Mouse (Mus musculus) R1 (cell line): Measurements from ENCODE around the gene Cd86.
A peak's percentile ranks its signal among the peaks of the same experiment; 100 is the strongest.

Experiments used
- DNase-seq: peaks from one replicate; pipeline ENCODE4 v3.0.0-alpha.2; 2018; ENCODE audit warnings: low read depth, low spot score

The Cd86 gene

DNA sequence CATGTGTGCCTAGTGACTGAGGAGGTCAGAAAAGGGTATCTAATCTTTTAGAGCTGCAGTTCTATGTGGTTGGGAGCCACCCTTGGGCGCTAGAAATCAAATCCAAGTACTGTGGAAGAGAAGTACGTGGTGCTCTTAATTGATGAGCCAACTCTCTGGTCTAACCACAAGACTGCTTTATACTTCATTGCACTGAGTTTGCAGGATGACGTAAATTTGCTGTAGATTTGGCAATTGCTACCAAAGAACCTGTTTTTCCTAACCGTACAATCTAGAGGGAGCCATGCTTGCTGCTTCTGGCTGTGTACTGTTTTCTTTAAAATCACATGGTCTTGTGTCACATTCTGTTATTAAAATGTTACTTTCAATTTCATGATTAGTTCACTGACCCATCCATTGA lies 10.0 kb downstream of the Cd86 start:
- DNase-seq = no peak

- DNase-seq = no peak
Observed at GRCm38 (mm10) chr16:36655199-36655598, 10.7 kb downstream of the Cd86 start.

DNA sequence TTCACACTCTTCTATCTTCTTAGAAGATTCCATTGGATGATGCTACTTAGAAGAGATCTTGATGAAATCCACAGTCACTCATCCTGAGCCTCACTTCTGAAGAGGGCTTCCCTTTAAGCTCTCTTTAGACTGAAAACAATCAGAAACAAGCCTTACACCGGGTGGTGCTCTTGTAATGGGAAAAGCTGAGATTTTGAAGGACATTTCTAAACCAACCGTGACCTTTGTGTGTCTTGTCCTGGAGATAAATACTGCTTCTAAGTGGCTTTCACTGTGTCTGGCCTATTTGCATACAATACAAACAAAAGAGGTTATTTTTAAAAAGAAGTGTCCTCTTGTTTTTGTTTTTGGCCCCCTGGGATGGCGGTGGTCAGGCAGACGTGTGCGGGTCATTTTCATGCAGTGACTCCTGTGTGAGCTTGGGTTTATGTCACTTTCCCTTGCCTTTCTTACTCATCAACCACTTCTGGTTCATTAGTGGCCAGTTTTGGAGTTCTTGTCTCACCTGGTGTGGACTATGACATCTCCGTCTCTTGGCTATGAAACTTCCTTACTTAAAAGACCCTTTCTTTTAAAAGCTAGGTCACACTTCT lies 14.6 kb downstream of the Cd86 start:
- peak; percentile 66 for DNase-seq

DNA sequence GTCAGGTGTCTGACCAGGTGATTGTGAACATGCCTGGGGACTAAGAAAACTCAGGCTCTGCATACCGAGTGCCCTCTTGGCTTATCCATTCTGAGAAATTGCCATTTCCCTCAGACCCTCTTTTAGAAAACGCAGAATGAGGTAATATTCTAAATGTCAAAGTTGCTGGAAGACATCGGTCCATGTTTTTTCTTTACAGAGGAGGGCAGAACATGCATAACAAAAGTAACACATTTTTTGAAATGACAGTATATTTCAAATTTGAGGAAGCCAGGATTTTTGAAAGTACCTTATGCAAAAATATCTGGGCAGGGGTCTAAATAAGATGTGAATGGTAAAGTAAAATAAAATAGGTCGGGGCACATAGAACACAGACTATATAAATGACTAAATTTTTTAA lies 15.4 kb downstream of the Cd86 start:
- no peak for DNase-seq

GRCm38 (mm10) chr16:36649304-36649703 lies 16.6 kb downstream of the Cd86 start:
- DNase-seq = peak; percentile 91

GRCm38 (mm10) chr16:36645124-36645523 lies 20.8 kb downstream of the Cd86 start:
- no peak for DNase-seq

DNA sequence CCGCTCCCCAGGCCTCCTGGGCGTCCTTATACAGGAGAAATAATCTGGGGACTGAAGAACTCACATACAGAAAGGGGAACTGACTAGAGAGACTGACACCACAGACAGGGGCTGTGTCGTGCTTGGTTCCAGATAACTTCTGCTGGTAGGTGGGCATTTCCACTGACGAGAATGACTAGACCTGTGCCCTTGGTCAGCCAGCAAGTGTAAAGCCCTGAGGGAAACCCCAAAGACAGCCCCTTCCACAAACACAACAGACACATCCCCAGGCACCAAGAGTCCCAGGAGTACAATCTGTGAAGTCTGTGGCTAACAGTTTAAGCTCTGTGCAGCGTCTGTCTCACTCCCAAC lies 23.2 kb downstream of the Cd86 start:
- DNase-seq = no peak

- DNase-seq = no peak
Observed at GRCm38 (mm10) chr16:36641830-36642695, 23.8 kb downstream of the Cd86 start.

DNA sequence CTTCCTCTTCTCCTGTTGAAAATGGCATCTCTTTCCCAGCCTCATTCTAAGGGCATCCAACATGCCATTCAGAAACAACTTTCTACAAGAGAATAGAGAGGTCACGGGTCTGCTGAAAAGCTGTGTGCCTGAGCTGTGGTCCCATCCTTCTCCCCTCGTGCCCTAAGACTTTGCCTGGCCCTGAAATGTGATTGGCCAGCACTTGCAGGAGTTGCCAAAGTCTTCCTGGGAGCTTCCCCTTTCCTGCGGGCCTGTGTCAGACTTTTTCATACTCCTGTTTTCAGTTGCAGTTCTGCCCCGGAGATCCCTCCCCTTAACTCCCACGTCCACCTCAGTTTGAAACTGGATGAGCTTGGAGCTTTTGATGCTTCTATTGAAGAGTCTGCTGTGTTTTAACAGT lies 24.9 kb downstream of the Cd86 start:
- DNase-seq = no peak

DNA sequence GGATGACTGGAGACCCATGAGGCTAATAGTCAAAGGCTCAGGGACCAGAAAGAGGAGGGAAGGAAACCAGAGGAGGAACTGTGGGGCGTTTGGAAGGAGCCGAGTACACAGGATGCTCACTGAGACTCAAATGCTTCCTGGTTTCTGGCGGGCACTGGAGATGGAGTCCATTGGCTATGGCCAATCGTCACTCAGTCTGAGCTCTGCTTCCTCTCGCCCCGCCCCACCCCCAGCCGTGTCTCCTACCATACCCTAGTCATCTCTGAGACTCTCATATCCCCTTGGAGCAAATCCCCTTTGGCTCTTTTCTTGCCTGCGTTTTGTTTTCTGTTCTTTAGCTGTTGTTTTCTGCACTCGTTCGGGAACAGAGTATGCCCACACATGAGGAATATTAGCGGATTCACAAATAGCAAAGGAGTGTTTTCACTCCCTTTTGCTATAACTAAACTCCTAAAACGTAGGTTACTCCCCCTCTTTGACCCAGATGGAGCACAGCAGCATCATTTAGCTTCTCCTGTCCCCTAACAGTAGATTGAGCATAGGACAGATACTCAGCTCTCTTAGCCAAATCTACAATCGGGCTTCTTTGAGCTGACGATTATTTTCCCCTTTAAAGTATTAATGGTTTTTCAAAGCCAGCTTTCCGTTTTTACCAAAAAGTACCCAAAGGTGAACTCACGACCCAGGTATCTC lies 25.9 kb downstream of the Cd86 start:
- DNase-seq = no peak

- no peak for DNase-seq
Observed at GRCm38 (mm10) chr16:36636800-36637199, 29.1 kb downstream of the Cd86 start.

DNA sequence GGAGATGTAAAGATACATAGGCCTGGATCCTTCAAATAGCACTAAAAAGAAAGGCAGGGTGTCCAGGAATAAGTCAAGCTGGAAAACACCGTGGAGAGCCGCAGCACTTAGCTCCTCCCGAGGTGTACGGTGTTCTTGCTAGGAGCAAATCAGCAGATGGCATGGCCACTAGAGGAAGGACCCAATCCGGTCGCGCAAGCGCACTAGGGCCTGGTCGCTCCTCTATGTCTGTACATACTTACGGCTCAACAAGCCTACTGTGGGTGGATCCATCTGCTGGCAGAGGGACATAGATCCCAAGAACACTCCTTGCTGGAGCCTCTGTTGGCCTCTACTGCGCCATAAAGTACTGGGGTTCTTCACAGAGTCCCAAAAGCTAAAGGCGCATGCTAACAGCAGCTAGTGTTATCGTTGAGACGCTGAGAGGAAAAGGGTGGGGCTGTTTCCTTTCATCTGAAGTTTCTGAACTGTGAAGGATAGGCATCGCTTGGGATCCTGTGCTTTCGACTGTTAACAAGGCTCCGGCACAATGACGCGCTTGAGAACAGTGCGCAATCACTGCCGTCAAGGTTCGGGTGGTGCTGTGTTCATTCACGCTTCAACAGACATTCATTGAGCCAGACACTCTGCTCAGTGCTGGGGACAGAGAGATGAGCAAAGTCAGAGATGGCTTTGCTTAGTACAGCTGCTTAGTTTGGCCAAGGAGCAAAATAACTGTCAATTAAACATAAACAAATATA lies 30.7 kb downstream of the Cd86 start:
- DNase-seq = peak; percentile 92

- DNase-seq = no peak
Observed at GRCm38 (mm10) chr16:36634421-36634820, 31.5 kb downstream of the Cd86 start.

GRCm38 (mm10) chr16:36632229-36632628 lies 33.7 kb downstream of the Cd86 start:
- DNase-seq = no peak

DNA sequence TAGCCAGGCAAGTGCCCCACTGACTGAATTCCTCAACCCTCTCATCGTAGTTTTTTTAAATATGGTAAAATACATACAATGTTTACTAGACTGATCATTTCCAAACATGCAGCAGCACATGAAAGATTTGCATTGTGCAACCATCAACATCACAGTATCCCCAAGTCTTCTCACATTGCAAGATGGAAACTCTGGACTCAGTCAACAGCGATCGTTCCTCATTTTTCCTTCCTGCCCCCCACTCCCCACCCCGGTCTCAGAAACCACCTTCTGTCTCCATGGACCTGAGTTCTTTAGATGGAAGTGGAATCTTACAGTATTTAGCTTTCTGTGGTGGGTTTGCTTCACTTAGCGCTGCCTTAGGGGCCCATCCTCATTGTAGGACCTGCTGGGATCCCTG lies 34.3 kb downstream of the Cd86 start:
- DNase-seq = no peak

DNA sequence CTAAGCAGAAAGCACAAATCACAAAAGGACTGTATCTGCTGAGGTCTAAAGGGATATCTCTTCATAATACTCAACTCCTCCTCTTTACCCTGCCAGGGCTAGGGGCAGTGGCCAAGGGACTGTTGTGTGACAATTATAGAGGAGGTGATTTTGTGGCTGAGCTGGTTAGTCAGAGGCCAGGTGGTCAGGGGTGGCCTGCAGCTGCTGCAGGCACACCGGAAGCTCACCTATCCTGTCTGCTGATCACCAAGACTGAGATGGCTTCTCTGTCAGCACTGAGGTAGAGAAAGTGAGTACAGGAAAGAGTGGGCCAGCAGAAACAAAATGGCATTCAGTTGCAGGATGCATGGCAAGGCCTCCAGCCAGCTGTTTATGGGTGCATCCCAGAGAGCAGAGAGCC lies 38.1 kb downstream of the Cd86 start:
- no peak for DNase-seq

DNA sequence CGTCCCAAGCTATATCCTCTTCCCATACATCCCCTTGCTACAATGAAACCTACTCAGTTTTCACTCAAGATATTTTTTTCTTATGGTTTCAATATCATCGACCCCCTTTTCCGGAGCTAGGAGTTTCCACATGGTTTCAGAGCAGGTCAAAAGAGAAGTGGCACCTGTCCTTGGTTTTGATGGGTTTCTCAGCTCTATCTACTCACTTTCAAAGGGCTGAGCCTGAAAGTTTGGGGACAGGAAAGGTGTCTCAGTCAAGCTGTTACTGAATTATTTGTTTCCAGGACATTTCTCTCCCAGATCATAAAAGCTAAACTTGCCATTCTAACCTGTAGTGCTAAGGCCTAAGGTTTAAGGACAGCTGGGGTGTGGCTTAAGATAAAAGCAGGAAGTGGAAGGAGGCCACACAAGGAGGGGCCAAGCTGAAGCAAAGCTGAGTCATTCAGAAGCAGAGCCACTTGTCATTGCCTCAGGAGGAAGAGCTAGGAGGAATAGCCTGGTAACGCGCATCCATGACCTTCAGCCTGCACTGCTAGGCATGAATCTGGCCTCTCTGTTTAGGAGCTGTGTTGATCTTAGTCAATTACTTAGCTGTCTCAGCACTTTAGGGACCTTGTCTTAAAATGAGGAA lies 39.2 kb downstream of the Cd86 start:
- DNase-seq = peak; percentile 77

DNA sequence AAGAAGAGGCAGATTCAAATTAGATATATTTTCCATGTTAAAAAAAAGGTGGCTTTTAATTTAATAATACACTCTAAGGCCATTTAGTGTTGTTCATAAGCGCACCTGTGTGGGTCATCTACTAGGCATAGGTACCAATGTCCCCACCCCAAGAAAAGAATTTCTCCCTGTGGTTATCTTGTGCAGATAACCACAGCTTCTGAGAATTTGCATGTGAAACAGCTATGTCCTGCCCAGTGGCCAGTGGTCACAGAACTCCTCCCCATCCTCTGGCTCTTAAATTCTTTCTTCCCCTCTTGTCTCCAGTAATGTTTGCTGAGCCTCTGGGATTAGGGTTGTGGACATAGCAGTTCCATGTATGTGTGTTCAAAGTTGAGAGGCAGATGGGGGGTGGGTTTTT lies 40.0 kb downstream of the Cd86 start:
- no peak for DNase-seq

DNA sequence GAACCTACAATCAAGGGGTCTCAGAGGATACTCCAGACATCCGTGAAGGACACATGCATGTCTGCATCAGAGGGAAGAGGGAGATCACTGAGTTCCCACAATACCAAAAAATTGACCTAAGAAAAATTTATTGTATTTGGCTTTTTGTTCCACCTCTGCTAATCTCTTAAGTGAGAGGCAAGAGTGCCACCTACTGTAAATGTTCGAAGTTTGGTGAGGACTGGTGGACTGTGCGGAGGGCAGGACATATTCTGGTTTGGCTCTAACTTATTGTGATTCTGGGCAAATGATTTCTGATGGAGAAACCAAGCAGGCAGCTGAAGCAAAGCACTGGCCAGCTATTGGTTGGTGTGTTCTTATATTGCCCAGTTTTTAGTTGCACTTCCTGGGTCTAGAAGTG lies 43.6 kb downstream of the Cd86 start:
- no peak for DNase-seq

DNA sequence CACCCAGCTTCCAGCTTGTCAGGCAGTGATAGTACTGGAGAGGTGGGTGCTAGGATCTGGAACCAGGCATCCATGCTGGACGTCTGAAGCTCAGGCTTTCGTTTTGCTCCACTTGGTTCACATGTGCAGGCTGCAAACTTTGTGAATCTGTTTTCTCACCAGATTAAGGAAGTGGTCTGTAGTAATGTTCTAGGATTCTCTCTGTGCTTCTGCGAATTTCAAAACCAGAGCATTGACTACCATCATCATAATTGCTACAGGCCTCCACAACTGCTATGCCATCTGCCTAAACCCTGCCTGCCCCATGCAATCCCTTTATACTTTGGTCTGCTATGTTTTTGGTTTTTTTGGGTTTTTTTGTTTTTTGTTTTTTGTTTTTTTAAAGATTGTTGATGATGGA lies 44.8 kb downstream of the Cd86 start:
- DNase-seq = no peak

DNA sequence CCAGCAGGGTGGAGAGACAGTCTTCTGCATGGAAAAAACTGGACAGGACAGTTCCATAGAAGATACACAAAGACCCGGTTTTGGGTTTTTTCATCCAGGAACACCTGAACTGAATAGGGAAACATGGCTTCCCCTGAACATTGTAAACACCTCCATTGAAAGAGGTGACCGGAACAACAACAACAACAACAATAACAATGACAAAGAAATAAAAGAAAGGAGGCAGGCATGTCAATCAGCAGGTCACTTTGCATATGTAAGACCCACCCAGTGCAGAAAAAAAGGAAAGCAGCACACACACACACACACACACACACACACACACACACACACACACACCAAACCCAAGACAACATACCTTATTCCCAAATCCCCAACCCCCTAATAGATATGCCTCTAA lies 52.2 kb downstream of the Cd86 start:
- peak; percentile 70 for DNase-seq

GRCm38 (mm10) chr16:36602632-36603031 lies 63.2 kb downstream of the Cd86 start:
- DNase-seq = no peak
